Mouse (Mus musculus) adrenal gland, adult 8-10 months (tissue): ENCODE measurements around the gene Lrp5. TPM values are rescaled to one million over a fixed set of nuclear protein-coding genes. Genes with fewer than 3 reads are reported as not detected.
A peak's percentile ranks its signal among the peaks of the same experiment; 100 is the strongest.
"Not testable (repeated sequence)": the region's sequence is repeated elsewhere in the genome, so short reads cannot be mapped to it uniquely, and the experiment has no call there.

Source experiments
- DNase-seq: peaks from one replicate; pipeline ENCODE4 v3.0.0; 2022
- total RNA-seq, 4 experiments: library from RNA; stranded (reverse); gene quantifications; 2 replicates each; pipeline ENCODE4 v1.2.4; 2022

The Lrp5 gene
- total RNA-seq, 4 experiments from 2014 or later: 99.3 to 161 (median 120) TPM

- DNase-seq: peak; percentile 90
These were observed 9.1 kb upstream of the Lrp5 start for GRCm38 (mm10) chr19:3695471-3695870.

DNA sequence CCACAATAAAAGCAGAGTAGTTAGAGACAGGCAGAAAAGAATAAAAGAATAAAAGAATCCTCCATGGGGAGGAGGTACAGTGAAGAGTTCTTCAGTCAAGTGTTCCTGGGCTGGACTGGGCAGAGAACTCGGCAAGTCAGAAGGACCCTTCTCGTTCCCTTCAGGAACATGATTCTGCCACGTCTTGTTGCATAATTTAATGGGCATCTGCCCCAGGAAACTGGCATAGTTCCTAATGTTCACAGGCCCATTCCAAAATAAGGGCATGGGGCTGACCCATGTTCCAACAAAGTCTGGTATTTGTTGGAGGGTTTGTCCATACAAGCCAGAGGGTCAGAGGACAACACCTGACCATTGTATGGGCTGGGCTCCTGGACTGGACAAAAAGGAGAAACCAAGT, 8.6 kb upstream of the Lrp5 start:
- no peak for DNase-seq

GRCm38 (mm10) chr19:3694476-3694875, 8.1 kb upstream of the Lrp5 start:
- no peak for DNase-seq

GRCm38 (mm10) chr19:3692414-3693145, 6.2 kb upstream of the Lrp5 start:
- no peak for DNase-seq

DNA sequence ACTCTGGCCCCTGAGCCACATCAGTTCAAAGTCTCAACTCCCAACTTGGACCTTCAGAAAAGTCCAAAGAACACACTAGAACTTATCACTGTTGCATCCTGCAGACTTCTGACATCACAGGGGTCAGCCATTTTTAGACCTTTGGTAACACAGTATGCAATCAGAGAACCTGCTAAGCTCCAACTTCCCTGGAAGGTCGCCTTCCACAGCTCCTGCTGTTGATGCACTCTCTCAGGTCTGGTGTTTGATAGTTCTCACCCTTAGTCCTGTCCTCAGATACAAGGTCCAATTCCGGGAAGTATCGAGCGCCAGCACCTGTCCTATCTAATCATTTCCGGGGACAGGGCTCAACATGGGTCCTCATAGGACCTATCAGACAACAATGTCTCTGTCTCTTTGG, 5.0 kb upstream of the Lrp5 start:
- no peak for DNase-seq

GRCm38 (mm10) chr19:3687676-3688171, 1.4 kb upstream of the Lrp5 start:
- no peak for DNase-seq

DNA sequence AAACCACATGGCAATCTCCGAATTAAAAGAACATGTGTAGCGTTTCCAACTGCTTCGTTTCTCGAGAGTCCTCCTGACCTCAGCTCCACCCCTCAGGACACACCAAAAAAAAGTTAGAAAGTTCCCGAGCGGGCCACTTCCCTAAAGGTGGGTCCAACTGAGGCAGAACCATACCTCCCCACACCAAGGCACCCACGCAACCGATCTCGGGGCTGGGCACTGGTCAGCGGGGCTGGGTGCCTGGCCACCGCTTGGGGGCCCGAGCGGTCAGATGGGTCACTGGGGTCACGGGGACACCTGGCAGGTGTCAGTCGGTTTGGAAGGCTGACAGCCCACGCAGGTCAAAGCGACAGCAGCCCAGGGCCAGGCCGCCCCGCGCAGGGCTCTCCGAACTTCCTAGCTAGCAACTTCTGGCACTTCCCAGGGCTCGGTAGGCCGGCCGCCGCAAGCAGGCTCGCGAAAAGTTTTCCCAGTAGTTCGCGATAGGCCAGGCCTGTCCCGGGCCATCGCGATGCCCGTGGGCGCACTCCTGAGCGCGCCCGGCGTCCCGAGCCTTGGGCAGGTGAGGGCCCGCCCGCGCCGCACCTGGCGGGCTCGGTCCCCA, 651 bp downstream of the Lrp5 start:
- no peak for DNase-seq

GRCm38 (mm10) chr19:3684957-3685580, 1.3 kb downstream of the Lrp5 start:
- DNase-seq: no peak

- DNase-seq: no peak
These were observed 1.9 kb downstream of the Lrp5 start for GRCm38 (mm10) chr19:3684414-3684813.

- peak; percentile 77 for DNase-seq
These were observed 4.9 kb downstream of the Lrp5 start for GRCm38 (mm10) chr19:3681310-3681934.

DNA sequence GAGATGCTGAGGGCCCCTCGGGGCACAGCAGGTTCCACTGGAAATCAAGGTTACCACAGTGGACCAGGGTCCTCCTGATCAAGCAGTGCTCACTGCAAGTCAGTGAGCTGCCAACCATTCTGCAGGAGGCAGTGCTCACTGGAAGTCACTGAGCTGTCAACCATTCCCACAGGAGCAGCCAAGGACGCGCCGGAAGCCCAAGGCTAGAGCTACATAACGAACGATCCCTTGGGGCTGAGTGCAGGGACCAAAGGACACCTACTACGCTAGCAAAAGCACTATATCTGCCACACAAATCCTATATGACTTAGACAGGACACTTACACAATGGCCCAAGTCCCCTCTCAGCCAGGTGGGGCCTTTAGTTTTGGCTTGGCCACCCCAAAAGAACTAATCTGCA, 5.6 kb downstream of the Lrp5 start:
- DNase-seq: peak; percentile 79

DNA sequence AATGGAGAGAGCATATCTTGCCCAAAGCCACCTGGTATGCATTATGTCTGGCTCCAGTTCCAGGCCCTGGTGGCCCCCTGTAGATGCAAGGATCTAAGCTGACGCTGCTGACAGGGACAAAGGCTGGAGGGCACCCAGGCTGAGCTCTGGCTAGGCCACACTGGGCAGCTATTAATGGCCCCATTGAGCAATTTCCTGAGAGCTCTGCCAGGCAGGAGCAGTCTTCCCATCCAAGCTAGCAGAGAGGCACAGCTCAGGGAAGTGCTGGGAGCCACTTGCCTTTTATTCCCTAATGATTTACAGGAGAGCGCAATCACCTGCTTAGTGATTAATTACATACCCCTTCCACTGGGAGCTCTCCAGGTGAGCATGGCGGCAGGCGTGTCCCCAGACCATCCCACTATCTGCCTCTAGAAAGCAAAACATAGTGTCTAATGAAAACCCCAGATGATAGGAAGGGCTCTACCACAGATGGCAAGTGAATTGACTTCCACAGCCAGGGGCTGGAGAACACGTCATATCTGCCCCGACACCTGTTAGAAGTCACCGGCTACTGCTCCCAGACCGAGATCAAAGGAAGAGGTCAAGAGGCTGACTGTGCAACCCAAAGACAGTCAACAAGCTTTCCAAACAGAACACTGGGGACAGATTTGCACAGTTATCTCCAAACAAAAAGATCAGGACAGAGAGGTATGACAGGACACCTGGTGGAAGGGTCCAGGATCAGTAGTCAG, 12.1 kb downstream of the Lrp5 start:
- no peak for DNase-seq

DNA sequence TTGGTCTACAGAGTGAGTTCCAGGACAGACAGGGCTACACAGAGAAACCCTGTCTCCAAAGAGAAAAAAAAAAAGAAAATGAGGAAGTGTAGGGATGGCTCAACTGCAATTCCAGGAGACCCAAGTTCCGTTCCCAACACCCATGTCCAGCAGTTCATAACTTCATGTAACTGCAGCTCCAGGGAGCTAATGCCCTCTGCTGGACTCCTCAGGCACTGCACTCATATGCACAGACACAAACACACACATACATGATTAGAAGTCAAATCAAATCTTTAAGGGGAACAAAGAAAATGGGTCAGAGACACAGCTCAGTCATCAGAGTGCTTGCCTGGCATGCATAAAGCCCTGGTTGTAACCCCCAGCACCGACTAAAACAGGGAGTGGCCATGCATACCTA, 13.2 kb downstream of the Lrp5 start:
- DNase-seq: no peak

- no peak for DNase-seq
These were observed 17.3 kb downstream of the Lrp5 start for GRCm38 (mm10) chr19:3669100-3669499.

GRCm38 (mm10) chr19:3668551-3668950, 17.8 kb downstream of the Lrp5 start:
- no peak for DNase-seq

GRCm38 (mm10) chr19:3667979-3668378, 18.4 kb downstream of the Lrp5 start:
- DNase-seq: no peak

GRCm38 (mm10) chr19:3667155-3667895, 19.0 kb downstream of the Lrp5 start:
- DNase-seq: no peak

DNA sequence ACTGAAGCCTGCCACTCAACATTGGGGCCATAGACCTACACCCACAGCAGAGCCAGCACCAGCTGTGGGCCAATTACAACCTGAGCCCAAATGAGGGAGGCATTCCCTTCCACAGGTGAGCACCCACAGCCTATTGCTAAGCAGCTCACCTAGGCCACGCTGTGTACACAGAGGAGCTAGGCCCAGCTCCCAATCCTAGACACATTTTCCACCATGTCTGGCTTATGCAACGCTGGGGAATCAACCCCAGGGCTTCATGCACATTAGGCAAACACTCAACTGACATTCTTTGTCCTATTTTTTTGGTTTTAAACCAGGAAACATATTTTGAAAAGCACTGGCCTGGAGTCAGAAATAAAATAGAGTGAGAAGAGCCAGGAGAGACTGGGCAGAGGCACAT, 19.7 kb downstream of the Lrp5 start:
- no peak for DNase-seq

DNA sequence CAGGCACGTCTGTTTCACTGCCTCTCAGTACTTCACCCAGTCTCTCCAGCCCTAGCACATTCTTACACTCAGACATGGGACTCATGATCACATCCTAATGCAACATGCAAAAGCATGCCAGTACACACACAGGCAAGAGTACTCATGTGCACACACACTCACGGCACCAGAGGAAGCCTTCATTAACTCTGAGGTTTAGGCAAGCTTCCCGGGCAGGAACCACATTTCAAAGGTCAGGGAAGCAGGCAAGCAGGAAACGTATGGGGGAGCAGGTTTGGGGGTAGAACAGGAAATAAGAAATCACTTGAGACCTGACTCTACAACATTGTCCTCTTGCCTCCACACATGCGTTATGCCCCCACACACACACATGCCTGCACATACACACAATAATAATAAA, 20.9 kb downstream of the Lrp5 start:
- no peak for DNase-seq

DNA sequence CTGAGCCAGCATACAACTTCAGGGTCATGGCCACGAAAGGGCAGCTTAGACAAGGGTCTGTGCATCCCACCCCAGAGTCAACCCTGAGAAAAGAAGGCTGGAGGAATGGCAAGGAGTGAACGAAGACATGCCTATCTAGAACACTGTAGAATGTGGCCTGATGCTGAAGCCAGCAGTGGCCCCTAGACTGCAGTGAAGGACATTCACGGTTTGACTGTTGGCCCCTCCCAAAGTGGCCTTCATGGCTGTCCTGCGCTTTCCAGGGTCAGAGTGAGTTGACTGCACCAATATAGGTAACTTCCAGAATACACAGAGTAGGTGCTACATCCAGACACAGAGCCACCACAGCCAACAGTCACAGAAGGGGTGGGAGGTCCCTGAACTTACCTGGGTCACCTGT, 28.4 kb downstream of the Lrp5 start:
- no peak for DNase-seq

GRCm38 (mm10) chr19:3657065-3657464, 29.3 kb downstream of the Lrp5 start:
- not testable (repeated sequence) for DNase-seq

- no peak for DNase-seq
These were observed 30.2 kb downstream of the Lrp5 start for GRCm38 (mm10) chr19:3656144-3656543.
